Mouse (Mus musculus) forebrain, embryonic 13.5 days (tissue): Measurements from ENCODE around the gene Cobll1. TPM values are rescaled to one million over a fixed set of nuclear protein-coding genes. Genes with fewer than 3 reads are reported as not detected.

ENCODE experiments used
- ATAC-seq: fragments of 200-750 bp; cut with Nextera tagmentation; 2 replicates; pipeline ENCODE4 v1.8.0; 2017
- H3K27ac ChIP-seq: fragments of 300-500 bp; sonication (generic); 2 replicates; pipeline ENCODE4 v1.5.1; 2015; ENCODE audit warnings: inconsistent platforms, mild to moderate bottlenecking, moderate library complexity
- H3K27me3 ChIP-seq: fragments of 300-500 bp; sonication (generic); 2 replicates; pipeline ENCODE4 v1.6.1; 2015; ENCODE audit warnings: mild to moderate bottlenecking, inconsistent platforms
- H3K36me3 ChIP-seq: fragments of 300-500 bp; sonication (generic); 2 replicates; pipeline ENCODE4 v1.6.1; 2015; ENCODE audit warnings: mild to moderate bottlenecking, inconsistent platforms; ENCODE audit not compliant: poor library complexity, severe bottlenecking
- H3K4me1 ChIP-seq: fragments of 300-500 bp; sonication (generic); 2 replicates; pipeline ENCODE4 v1.6.1; 2015; ENCODE audit warnings: inconsistent platforms
- H3K4me2 ChIP-seq: fragments of 300-500 bp; sonication (generic); 2 replicates; pipeline ENCODE4 v1.6.1; 2015; ENCODE audit warnings: inconsistent platforms, mild to moderate bottlenecking, moderate library complexity
- H3K4me3 ChIP-seq: fragments of 300-500 bp; sonication (generic); 2 replicates; pipeline ENCODE4 v1.5.1; 2015; ENCODE audit warnings: mild to moderate bottlenecking, inconsistent platforms
- H3K9ac ChIP-seq: fragments of 300-500 bp; sonication (generic); 2 replicates; pipeline ENCODE4 v1.6.1; 2015; ENCODE audit warnings: mild to moderate bottlenecking, inconsistent platforms
- H3K9me3 ChIP-seq: fragments of 300-500 bp; sonication (generic); replicated peaks from 2 replicates; pipeline ENCODE4 v1.6.1; 2016; ENCODE audit warnings: inconsistent platforms
- WGBS: fragments of 180-500 bp; shearing (Covaris S2); methylation state at CpG from one replicate; pipeline ENCODE4 v1.1.7; 2015; 5-methylcytosine and 5-hydroxymethylcytosine counted together
- polyA plus RNA-seq: library from polyadenylated mRNA; unstranded; fragments of >200 nt; fragmentation: Nextera tagmentation; extraction: Ambion mirVana; gene quantifications from 2 replicates; pipeline ENCODE4 v1.2.1, GENCODE M21; 2015

The Cobll1 gene
- polyA plus RNA-seq, 1 experiment from 2014 or later = 2.7 TPM

DNA sequence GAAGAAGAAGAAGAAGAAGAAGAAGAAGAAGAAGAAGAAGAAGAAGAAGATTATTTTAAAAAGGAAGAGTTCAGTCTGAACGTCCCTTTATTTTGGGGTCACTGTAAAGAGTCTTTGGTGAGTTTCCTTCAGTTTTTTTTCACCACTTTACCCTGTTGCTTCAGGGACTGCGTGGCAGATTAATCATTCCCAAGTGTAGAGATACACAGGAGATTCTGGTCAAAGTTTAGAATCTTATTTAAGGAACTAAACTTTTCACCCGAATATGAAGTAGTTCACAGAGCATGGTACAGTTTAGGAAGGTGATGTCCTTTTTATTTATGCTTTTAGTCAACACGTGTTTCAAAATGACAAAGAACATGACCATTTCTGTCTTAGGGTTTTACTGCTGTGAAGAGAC is 21.2 kb upstream of the Cobll1 start:
- Histone ChIP-seq H3K4me2 (no peak overlapping the region), H3K4me3 (no peak overlapping the region), H3K27me3 (no peaks in the 10 kb centered on the region), H3K9me3 (no peaks in the 10 kb centered on the region), H3K9ac (no peak overlapping the region), H3K27ac (no peak overlapping the region), H3K4me1 (no peaks in the 10 kb centered on the region), H3K36me3 (no peaks in the 10 kb centered on the region)
- 91% methylated on average over 4 of the region's 4 CpGs for WGBS
- ATAC-seq = no peak

DNA sequence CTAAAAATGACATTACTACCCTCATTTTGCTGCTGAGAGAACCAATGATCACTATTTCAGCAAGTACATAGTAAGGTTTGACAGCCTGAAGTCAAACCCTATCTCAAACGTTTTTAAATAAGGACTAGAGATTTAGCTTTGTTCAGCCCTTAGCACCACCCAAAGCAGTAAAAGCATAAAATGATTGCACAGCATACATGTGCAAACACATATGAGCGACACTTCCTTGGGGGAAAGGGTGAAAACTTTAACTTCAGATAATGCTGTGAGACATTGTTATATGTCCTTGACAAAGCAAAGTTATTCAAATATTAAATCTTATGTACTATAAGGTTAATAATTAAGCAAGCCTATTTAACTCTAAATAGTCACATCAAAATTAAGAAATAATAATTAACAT is 18.2 kb upstream of the Cobll1 start:
- H3K9ac ChIP-seq = no peak overlapping the region
- 70% methylated on average over 2 of the region's 2 CpGs for WGBS
- no peak overlapping the region for H3K27ac ChIP-seq
- no peak for ATAC-seq
- no peaks in the 10 kb centered on the region for H3K36me3 ChIP-seq
- H3K4me1 ChIP-seq = no peaks in the 10 kb centered on the region
- no peaks in the 10 kb centered on the region for H3K9me3 ChIP-seq
- H3K4me2 ChIP-seq = no peak overlapping the region
- H3K27me3 ChIP-seq = no peaks in the 10 kb centered on the region
- H3K4me3 ChIP-seq = no peak overlapping the region

DNA sequence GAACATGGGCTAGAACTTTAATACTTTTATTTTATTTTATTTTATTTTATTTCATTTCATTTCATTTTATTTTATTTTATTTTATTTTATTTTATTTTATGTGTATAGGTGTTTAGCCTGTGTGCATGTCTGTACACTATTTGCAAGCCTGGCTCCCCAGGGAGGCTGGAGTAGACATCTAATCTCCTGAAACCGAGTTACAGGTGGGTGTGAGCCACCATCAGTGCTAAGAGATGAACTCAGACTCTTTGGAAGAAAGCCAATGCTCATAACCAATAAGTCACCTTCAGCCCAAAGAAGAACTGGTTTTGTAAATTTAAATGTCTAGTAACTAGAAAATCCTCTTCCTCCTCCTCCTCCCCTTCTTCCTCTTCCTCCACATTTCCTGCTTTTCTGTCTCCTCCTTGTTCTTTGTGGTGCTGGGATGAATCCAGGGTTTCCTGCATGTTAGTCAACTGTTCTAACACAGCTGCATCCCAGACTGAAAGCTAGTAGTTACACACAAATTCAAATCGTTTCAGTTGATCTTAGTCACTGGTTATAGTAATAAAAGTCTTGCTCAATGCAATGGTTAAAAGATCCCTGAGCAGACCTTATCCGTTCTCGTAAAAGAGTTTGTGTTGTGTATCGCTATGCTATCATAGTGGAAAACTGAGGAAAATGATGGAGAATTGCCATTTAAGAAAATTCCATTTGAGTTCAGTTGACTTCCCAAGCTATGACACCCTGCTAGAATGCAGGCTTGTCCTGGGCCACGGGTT is 17.5 kb upstream of the Cobll1 start:
- Histone ChIP-seq H3K36me3 (no peaks in the 10 kb centered on the region), H3K27ac (no peak overlapping the region), H3K9me3 (no peaks in the 10 kb centered on the region), H3K4me1 (no peaks in the 10 kb centered on the region), H3K4me2 (no peak overlapping the region), H3K9ac (no peak overlapping the region), H3K4me3 (no peak overlapping the region), H3K27me3 (no peaks in the 10 kb centered on the region)
- 83% methylated on average over 6 of the region's 6 CpGs for WGBS
- ATAC-seq = no peak

DNA sequence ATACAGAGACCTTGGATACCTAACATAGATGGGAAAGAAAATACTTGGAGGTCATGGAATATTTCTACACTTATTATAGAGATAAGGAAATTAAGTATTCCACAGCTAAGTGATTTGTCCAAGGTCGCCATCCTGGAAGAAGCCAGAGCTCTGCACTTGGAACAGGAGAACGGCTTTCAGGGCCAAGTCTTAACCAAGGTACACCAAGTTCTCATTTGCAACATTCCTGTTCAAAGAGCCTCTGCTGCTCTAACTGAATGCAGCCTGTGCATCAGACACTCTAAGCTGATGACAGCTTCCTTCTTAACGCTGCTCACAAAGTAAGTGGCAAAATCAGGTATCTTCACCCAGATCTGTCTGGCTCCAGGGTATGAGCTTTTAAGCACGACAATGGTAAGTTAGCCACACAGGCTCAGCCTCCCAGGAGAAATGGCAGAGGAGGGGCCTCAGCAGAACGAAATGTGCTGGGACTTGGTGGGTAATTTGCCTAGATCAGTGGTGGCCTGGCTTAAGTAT is 11.4 kb upstream of the Cobll1 start:
- WGBS = 49% methylated on average over 5 of the region's 5 CpGs
- no peak for ATAC-seq
- no peak overlapping the region for H3K4me3 ChIP-seq
- H3K4me2 ChIP-seq = no peak overlapping the region
- H3K9ac ChIP-seq = no peak overlapping the region
- H3K27me3 ChIP-seq = no peaks in the 10 kb centered on the region
- H3K36me3 ChIP-seq = no peaks in the 10 kb centered on the region
- no peaks in the 10 kb centered on the region for H3K9me3 ChIP-seq
- H3K27ac ChIP-seq = no peak overlapping the region
- no peaks in the 10 kb centered on the region; the same call in 1 of the 2 replicates for H3K4me1 ChIP-seq

DNA sequence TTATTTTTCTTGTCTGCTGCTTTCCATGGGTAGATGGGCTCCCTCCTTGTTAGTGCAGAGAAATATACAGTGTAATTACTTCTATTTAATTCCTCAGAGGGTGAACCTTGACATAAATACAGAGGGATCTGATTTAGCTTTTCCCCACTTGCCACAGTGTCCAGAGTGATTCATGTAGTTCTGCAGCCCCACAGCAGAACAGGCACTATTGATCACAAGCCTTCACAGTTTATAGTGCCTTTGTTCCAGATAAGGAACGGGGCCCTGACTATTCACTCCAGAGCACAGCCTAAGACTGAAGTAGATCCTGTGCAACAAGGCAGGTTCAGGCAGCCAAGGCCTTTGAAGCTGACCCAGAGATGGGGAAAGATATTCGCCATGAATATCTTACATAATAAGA is 10.4 kb upstream of the Cobll1 start:
- H3K27me3 ChIP-seq = no peaks in the 10 kb centered on the region
- H3K9ac ChIP-seq = no peak overlapping the region
- H3K4me2 ChIP-seq = no peak overlapping the region
- no peaks in the 10 kb centered on the region for H3K9me3 ChIP-seq
- H3K4me3 ChIP-seq = no peak overlapping the region
- no peak for ATAC-seq
- 48% methylated on average over 2 of the region's 2 CpGs for WGBS
- H3K36me3 ChIP-seq = no peaks in the 10 kb centered on the region
- no peak overlapping the region for H3K27ac ChIP-seq
- H3K4me1 ChIP-seq = no peaks in the 10 kb centered on the region; the same call in 1 of the 2 replicates

DNA sequence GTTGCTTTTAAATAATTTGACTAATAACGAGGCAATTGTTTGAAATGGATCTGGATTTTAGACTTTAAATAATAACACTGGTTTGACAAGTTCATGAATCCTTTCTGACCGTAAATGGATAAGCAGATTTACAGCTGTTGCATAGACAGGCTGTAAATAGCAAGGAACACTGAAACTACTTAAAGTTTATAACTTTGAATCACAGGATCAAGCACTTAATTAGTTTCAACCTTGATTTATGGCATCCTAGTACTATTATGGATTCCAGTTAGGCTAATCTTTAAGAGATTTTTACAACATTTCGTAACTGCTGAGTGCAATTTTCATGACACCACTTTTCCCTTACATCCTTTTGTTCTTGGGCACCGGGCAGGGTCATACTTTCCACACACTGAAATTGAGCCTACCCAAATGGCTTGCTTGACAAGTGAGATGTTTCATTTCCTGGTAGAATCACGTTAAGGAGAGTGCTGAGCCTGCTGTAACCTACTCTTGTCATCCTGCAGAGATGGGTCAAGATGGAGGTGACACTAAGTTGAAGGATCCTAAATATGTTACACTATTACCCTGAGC is 1.1 kb upstream of the Cobll1 start:
- Histone ChIP-seq H3K36me3 (no peaks in the 10 kb centered on the region), H3K9ac (no peak overlapping the region), H3K4me3 (no peak overlapping the region), H3K4me2 (no peak overlapping the region), H3K27ac (no peak overlapping the region), H3K9me3 (no peaks in the 10 kb centered on the region), H3K4me1 (peaks cover 14% of the 10 kb centered on the region; the same call in 1 of the 2 replicates), H3K27me3 (peaks cover 13% of the 10 kb centered on the region; the same call in 1 of the 2 replicates)
- WGBS = 81% methylated on average over 5 of the region's 5 CpGs
- no peak for ATAC-seq

DNA sequence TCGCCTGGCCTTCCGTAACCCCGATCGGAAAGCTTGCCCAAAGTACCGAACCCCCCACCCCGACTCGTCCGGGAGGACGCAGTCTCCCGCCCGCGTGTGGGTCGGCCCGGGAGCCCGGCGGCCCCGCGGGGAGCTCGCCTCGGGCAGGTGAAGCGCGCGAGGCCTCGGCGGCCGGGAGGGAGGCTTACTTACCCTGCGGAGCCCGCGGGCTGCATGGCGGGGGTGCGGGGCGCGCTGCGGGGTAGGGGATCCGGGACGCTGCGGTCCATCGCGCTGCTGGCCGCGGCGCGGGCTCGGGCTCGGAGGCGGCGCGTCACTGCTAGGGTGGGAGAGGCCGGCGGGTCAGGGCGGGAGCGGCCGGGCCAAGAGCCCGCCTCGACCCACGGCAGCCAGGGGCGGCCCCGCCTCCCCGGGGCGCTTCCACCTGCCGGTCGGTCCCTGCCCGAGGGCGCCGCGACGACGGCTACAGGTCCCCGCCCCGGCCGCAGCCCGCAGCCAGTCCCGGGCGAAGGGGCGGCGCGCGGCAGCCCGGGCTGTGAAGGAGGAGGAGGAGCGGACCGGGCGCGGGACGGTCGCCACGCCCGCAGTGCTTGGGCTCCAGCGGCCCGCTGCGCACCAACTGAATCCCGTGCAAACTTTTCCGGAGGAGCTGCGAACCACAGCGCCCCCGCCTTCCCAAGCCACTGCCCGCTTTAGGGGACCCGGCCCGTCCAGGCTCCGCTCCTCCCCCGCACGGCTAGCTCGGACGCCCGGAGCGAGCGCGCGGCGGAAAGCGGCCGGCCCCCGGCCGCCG is 836 bp downstream of the Cobll1 start:
- Histone ChIP-seq H3K9ac (peak overlapping the region; percentile 76), H3K27me3 (peaks cover 13% of the 10 kb centered on the region; the same call in 1 of the 2 replicates), H3K36me3 (no peaks in the 10 kb centered on the region), H3K9me3 (no peaks in the 10 kb centered on the region), H3K4me3 (peak overlapping the region; percentile 74), H3K4me1 (peaks cover 14% of the 10 kb centered on the region; the same call in 1 of the 2 replicates), H3K4me2 (peak overlapping the region; percentile 97), H3K27ac (peak overlapping the region; percentile 65; the same call in 1 of the 2 replicates)
- ATAC-seq = peak; percentile 88
- 2% methylated on average over 76 of the region's 114 CpGs for WGBS

DNA sequence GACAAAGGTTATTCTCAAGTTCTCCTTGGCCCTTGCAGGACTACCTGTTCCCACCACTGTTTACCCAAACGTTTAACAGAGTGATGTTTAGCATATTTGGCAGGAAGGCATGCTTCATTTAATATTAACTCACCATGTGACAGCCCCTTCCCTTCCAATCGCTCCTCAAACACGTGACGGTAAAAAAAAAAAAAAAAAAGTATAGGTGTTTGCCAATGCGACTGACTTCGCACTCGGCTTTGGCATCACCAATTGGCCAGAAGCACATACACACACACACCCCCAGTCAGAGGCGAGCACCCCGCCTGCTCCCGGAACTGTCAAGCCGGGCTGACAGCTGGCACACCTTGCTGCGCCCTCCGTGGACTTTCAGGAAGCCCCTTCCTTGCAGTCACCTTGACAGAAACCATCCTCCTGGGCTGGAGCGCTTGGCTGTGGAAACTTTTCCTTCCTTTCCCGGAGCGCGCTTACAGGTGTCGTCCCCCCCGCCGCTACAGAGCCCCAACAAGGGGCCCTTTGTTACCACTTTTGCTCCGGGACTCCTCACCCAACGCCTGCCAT is 1.5 kb downstream of the Cobll1 start:
- WGBS = 2% methylated on average over 22 of the region's 22 CpGs
- H3K27ac ChIP-seq = no peak overlapping the region
- peak; percentile 23 for ATAC-seq

DNA sequence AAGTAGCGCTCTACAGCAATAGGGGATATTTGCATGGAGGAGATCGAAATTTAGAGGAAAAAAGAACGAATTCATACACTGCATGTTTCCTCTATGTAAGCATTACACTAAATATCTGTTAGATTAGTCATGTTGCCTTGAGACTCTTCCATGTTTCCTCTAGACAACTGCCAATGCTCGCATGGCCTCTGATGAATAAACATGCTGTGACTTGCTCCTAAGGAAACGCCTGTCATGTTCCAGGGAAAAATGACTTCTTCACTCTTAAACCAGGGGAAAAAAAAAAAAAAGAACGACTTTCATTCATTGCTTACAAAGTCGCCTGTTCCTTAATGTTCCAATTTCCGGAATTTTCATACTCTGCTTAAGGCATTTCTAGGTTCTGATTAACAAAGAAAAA is 2.1 kb downstream of the Cobll1 start:
- Histone ChIP-seq H3K4me3 (peak overlapping the region; percentile 74; the same call in 1 of the 2 replicates), H3K27ac (no peak overlapping the region), H3K4me2 (peak overlapping the region; percentile 97; the same call in 1 of the 2 replicates)

More for the DNA sequence above, 1.5 kb downstream of the Cobll1 start:
- no peaks in the 10 kb centered on the region for H3K36me3 ChIP-seq
- peak overlapping the region; percentile 76 for H3K9ac ChIP-seq
- peak overlapping the region; percentile 97 for H3K4me2 ChIP-seq
- peak overlapping the region; percentile 74 for H3K4me3 ChIP-seq
- peaks cover 14% of the 10 kb centered on the region; the same call in 1 of the 2 replicates for H3K4me1 ChIP-seq
- no peaks in the 10 kb centered on the region for H3K9me3 ChIP-seq
- peaks cover 13% of the 10 kb centered on the region; the same call in 1 of the 2 replicates for H3K27me3 ChIP-seq

DNA sequence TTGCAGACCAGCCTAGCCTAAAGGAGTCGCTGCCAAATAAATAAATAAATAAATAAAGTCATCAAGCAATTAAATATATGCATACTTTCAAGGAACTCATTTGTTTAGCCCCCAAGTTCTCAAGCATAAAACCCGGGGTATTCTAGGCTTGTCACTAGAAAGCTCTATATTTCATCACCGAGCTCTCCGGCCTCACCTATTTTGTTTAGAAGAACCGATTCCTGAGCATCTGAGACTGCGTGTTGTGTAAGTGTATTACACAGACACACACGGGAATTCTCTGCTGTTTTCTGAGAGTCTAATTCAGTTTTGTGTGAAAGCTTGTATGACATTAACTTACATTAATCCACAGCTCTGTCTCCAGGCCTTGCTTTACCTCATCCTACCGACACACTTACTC is 2.6 kb downstream of the Cobll1 start:
- H3K27ac ChIP-seq = no peak overlapping the region
- no peaks in the 10 kb centered on the region for H3K36me3 ChIP-seq
- no peak overlapping the region for H3K4me3 ChIP-seq
- no peak for ATAC-seq
- H3K9ac ChIP-seq = no peak overlapping the region
- peaks cover 13% of the 10 kb centered on the region; the same call in 1 of the 2 replicates for H3K27me3 ChIP-seq
- H3K4me1 ChIP-seq = peaks cover 14% of the 10 kb centered on the region; the same call in 1 of the 2 replicates
- H3K9me3 ChIP-seq = no peaks in the 10 kb centered on the region
- 74% methylated on average over 8 of the region's 8 CpGs for WGBS
- no peak overlapping the region for H3K4me2 ChIP-seq

More for the DNA sequence above, 2.1 kb downstream of the Cobll1 start:
- Histone ChIP-seq H3K9me3 (no peaks in the 10 kb centered on the region), H3K9ac (no peak overlapping the region), H3K27me3 (peaks cover 13% of the 10 kb centered on the region; the same call in 1 of the 2 replicates), H3K4me1 (peaks cover 14% of the 10 kb centered on the region; the same call in 1 of the 2 replicates), H3K36me3 (no peaks in the 10 kb centered on the region)
- no peak for ATAC-seq
- WGBS = 66% methylated on average over 8 of the region's 8 CpGs

DNA sequence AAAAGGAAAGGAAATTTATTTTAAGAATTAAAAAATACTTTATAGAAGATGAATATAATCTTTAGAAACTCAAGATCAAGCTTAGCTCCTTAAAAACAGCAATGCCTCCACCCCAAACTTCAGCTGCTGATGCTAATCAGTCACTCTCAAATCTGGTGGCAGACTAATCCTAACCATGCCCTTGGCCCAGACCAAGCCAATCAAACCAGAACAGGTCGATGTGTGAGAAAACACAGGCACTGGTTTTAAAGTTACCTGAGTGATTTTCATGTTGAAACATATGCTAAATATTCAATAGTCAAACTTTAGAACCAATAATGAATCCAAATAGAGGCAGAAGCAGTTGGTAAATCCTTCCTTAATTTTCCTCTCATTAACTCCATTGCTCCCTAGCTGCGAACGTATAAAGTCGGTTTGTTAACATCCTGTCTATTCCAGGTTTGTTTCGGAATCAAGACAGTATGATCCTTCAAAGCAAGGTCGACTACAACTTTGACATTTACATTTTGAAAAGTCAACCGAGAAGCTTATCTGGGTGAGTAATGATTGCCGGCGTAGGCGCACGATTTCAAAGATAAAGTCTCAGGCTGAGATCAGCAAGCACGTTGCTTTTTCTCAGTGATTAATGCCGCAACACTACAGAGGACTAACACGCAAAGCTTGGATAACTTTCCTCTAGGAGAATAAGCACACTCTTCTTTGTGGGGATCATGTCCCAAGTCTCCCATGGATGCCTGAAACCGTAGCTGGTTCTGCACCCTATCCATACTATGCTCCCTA is 6.3 kb downstream of the Cobll1 start:
- Histone ChIP-seq H3K4me3 (no peak overlapping the region), H3K27me3 (peaks cover 6% of the 10 kb centered on the region; the same call in 1 of the 2 replicates), H3K27ac (no peak overlapping the region), H3K9me3 (no peaks in the 10 kb centered on the region), H3K36me3 (no peaks in the 10 kb centered on the region), H3K4me1 (peaks cover 14% of the 10 kb centered on the region; the same call in 1 of the 2 replicates), H3K9ac (no peak overlapping the region), H3K4me2 (no peak overlapping the region)
- no peak for ATAC-seq
- WGBS = 93% methylated on average over 15 of the region's 15 CpGs
